ENCODE assay signal across 9 mouse cellular contexts in the genomic region with DNA sequence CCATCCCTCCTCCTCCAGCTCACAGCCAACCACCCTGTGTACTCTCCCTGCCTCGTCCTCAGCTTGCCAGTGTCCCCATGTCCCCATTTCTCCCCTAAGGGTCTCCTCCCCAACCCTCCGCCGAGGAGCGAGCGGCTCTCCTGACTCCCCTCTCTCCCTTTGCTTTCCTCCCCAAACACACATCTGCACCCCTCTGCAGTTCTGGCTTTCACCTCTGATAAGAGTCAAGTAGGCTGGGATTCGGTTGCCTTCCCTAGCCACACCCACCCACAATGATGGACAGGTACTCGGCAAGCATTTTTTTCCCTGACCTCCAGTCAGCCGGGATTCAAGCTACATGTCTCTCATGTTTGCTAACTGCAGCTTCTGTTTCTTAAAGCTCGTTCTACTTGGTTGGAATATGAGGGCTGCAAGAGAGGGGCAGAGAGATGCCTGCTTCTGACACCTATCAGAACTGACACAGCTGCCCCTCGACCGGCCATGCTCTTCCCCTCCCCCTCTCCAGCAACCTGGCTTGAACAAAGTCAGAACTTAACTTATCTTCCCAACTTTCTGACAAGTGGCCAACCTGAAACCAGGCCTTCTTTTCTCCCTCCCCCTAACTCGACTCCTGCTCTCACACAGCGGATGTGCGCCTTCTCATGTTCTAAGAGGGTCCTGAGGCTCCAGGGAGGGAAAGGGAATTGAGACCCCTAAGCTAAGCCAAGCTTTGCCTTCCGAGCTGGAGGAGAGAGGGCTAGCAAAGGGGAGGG. TPM values are rescaled to one million over a fixed set of nuclear protein-coding genes. Genes with fewer than 3 reads are reported as not detected.
DNase-seq lines count a peak whose midpoint lies in the region; ATAC-seq lines count a peak whose summit lies in the region.
"Had no signal": no experiment of that assay in that cellular context is flagged by ENCODE, and none has a peak within 500 bp of the region (broad histone marks: within the 10 kb centered on the region; RNA-seq: fewer than 3 reads in every experiment).

No protein-coding gene starts in this region.

- no peaks in the 10 kb centered on the region for H3K36me3 ChIP-seq in heart, embryonic 16.5 days (ENCODE audit: control insufficient read depth, insufficient read depth)
- no peaks in the 10 kb centered on the region for H3K36me3 ChIP-seq in liver, embryonic 15.5 days (replicated peaks)

- WGBS in heart, embryonic 16.5 days, result 5% methylated on average over 14 of the region's 15 CpGs
- WGBS in liver, embryonic 15.5 days (ENCODE audit: insufficient replicate concordance), result 6% methylated on average over 15 of the region's 15 CpGs

- no peaks in the 10 kb centered on the region for H3K27me3 ChIP-seq in heart, embryonic 16.5 days (ENCODE audit: control insufficient read depth, insufficient read depth, low read length)
- peaks cover 66% of the 10 kb centered on the region for H3K27me3 ChIP-seq in liver, embryonic 15.5 days

- no peaks in the 10 kb centered on the region for H3K9me3 ChIP-seq in heart, embryonic 16.5 days (replicated peaks; ENCODE audit: control insufficient read depth, low read length)
- no peaks in the 10 kb centered on the region for H3K9me3 ChIP-seq in liver, embryonic 15.5 days (replicated peaks)

- intact Hi-C loops in heart, postnatal 25 days (cut with DNase I), result no loop called here

- peak overlapping the region; percentile 91 for H3K9ac ChIP-seq in heart, embryonic 16.5 days (ENCODE audit: low read length)
- no peak overlapping the region for H3K9ac ChIP-seq in liver, embryonic 15.5 days

- H3K4me2 ChIP-seq in heart, embryonic 16.5 days (ENCODE audit: low read depth, low read length), result peak overlapping the region; percentile 75
- peak overlapping the region; percentile 68 for H3K4me2 ChIP-seq in liver, embryonic 15.5 days

- H3K4me1 ChIP-seq in heart, embryonic 16.5 days (ENCODE audit: control insufficient read depth, insufficient read depth, low read length), result peaks cover 62% of the 10 kb centered on the region
- H3K4me1 ChIP-seq in liver, embryonic 15.5 days (replicated peaks), result peaks cover 26% of the 10 kb centered on the region

- peak; percentile 94 for DNase-seq in heart, adult 11 months
- DNase-seq in heart, postnatal 25 days (ENCODE audit: low spot score), result no peak
- DNase-seq in adrenal gland, postnatal 14 days, result peak; percentile 72
- peak; percentile 75 for DNase-seq in retina, postnatal 1 day
- no peak for DNase-seq in cerebellum, adult 11 months

- peak overlapping the region; percentile 86 for H3K4me3 ChIP-seq in heart, embryonic 16.5 days (ENCODE audit: low read length)
- H3K4me3 ChIP-seq in liver, embryonic 15.5 days (replicated peaks), result peak overlapping the region; percentile 17; the same call in 1 of the 2 replicates

- peak; percentile 49; the same call in 1 of the 2 replicates for ATAC-seq in heart, embryonic 16.5 days (replicated peaks; ENCODE audit: extremely low read depth, insufficient read depth, low FRiP score)
- no peak for ATAC-seq in liver, embryonic 15.5 days (ENCODE audit: insufficient read depth)
- ATAC-seq in activated CD4-positive, CD25-positive, alpha-beta regulatory T cell, adult 4 months, result no peak

- peak overlapping the region; percentile 87 for H3K27ac ChIP-seq in heart, embryonic 16.5 days (ENCODE audit: low read length)
- H3K27ac ChIP-seq in liver, embryonic 15.5 days (replicated peaks), result no peak overlapping the region

RNA-seq across cellular contexts. Expression of gene Kirrel, which starts 2.0 kb away (rescaled TPM):
- 1 to 10 TPM; 7.1 to 8.4 TPM for total RNA-seq in heart, postnatal 25 days (2021)
- total RNA-seq in adrenal gland, postnatal 14 days (2021), result 16.2 and 19.7 TPM in 2 replicates
- polyA plus RNA-seq in heart, embryonic 16.5 days (2015; fragmentation: Nextera tagmentation; extraction: Ambion mirVana), result 7.6 and 10.2 TPM in 2 replicates
- 0.67 and 0.92 TPM in 2 replicates for polyA plus RNA-seq in liver, embryonic 15.5 days (2015; fragmentation: Nextera tagmentation; extraction: Ambion mirVana)
- polyA plus RNA-seq in activated CD4-positive, CD25-positive, alpha-beta regulatory T cell, adult 4 months (2017; shearing (Covaris generic)), result not detected
- total RNA-seq: MEL had no signal

Comparison
In these comparisons a context has a peak if more than half of its experiments do, and no peak if none do; other contexts are left out.
1. DNase-seq: peak in heart, adult 11 months (single experiment), adrenal gland, postnatal 14 days (single experiment) and retina, postnatal 1 day (single experiment); none in heart, postnatal 25 days (single experiment) and cerebellum, adult 11 months (single experiment).